Mouse (Mus musculus): ENCODE measurements around the gene Zfp26. TPM values are rescaled to one million over a fixed set of nuclear protein-coding genes. Genes with fewer than 3 reads are reported as not detected.

Zfp26 gene
- 14.4 and 14.9 TPM in 2 replicates for polyA plus RNA-seq (2012; rRNA removed)

DNA sequence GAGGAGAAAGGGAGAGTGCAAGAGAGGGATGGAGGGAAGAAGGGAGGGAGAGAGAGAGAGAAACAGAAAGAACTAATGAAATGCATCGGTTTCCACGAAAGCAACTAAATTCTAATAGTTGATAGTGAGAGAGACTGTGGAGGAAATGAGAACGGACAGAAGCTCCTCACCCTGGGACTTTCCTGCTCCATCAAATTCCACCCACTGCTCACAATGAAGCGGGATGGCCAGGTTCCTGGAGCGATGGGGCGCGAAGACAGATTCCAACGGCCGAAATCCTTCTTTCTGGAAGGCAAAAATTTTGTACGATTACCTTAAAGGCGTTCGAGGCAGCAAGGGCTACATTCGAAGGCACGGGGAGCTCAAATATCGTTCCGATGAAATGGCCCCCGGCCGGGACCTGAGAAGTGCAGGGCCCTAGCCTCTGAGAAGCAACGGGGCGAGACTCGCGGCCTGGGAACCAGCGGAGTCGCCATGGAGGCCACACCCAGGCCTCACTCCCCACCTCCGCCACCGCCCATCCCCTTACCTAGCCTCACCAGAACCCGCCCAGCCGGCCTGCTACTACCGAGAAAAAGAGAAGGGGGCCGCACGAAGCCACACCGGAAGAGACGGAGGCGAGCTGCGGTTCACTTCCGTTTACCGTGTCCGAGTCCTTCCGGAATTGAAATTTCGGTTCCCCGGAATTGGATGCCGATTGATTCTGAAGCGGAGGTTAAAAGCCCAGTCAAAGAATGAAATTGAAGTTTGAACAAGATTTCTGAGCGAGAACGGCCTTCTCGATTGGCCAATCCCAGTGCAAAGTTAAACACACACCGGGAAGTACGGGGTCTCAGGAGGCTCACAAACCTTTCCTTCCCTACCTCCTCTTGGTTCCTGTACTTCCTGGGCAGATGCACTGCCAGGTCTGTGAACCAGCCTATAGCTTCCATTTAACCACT is at the start of gene Zfp26:
TSS of gene Zfp26 (minus strand) at position 786 of the 941 bp plus-strand sequence.

DNA sequence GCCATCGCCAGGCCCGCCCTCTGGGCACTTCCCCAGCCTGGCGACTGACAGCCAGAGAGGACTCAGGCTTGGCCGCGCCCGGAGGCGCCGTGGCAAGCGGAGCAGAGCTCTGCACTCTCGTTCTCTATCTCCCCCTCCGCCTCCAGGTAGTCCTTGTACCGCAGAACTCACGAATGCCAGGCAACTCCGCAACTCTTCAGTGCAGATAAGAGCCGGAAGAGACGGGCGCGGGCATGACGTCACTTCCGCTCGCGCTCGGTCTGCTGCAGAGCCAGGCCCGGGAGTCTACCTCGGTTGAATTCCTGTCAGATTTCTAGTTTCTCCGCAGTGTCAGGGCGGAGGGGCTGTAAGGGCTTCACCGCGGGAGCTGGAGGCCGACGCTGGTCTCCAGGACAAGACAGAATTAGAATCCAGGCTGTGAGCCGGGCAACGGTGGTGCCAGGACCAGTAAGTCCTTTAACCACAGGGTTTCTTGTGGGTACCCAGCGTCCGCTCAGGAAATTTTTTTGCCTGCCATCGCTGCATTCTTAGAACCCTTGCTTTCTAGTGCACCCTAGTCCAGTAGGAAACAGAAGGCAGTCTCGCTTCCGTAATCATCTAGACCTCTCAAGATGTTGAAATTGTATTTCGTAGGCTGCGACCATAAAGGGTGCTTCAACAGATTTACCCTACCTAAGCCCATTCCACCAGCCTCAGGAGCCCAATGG is 32.7 kb upstream of the Zfp26 start, which contains the start of gene Zfp426:
TSS of gene Zfp426 (minus strand) at position 220 of the 707 bp plus-strand sequence.

DNA sequence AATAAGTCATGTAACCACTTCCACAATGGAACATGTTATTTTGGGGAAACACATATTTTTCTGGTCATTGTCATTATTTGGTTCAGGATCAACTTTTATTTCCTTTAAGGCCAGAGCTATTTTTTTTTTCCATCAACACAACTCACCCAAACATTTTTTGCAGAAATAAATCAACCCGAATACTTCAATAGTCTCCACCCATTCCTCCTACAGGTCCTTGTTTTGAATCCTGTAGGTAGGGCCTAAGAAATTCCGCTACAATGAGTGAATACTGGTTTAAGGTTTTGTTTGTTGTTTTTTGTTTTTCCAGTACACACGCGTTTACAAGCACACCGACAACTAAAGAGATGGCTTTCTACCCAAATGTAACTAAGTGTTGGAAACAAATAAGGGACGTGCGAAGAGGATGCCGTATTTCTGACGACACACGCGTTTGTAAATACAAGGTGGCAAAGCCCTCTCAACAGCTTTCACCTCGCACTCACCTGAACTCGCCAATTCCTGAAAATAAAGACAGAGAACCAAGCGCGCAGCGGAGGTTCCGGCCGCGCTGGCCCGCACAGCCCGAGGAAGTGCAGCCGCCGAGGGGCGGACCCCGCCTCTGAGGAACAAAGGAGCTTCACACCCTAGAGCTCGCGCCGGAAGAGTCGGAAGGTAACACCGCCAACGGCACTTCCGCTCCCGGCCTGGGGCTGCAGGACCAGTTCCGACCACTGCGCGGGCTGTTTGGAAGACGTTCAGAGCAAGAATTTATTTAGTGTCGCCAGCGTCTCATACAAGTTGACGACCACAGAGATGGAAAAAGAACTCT is 75.2 kb downstream of the Zfp26 start, which contains the start of gene Zfp560:
TSS of gene Zfp560 (minus strand) at position 646 of the 811 bp plus-strand sequence.

Other genes starting within 250 kb of the Zfp26 start
- gene Olfr871, start 248.0 kb downstream of the Zfp26 start, polyA plus RNA-seq (2012; rRNA removed) = not detected in 2 replicates
- gene Olfr872, start 223.0 kb downstream of the Zfp26 start, polyA plus RNA-seq (2012; rRNA removed) = not detected in 2 replicates
- not detected in 2 replicates for gene Olfr39, start 177.8 kb downstream of the Zfp26 start, polyA plus RNA-seq (2012; rRNA removed)
- not detected in 2 replicates for gene Olfr873, start 161.6 kb downstream of the Zfp26 start, polyA plus RNA-seq (2012; rRNA removed)
- gene Olfr18, start 124.1 kb downstream of the Zfp26 start, polyA plus RNA-seq (2012; rRNA removed) = 0.02 TPM in 1 of 2 replicates, not detected in the other
- 32.0 and 34.8 TPM in 2 replicates for gene Zfp560, start 75.0 kb downstream of the Zfp26 start, polyA plus RNA-seq (2012; rRNA removed)
- 23.7 and 27.0 TPM in 2 replicates for gene Zfp426, start 32.6 kb upstream of the Zfp26 start, polyA plus RNA-seq (2012; rRNA removed)
- gene Zfp266, start 61.3 kb upstream of the Zfp26 start, polyA plus RNA-seq (2012; rRNA removed) = 47.0 and 57.0 TPM in 2 replicates
- 23.8 and 24.6 TPM in 2 replicates for gene Zfp846, start 121.1 kb upstream of the Zfp26 start, polyA plus RNA-seq (2012; rRNA removed)
- 557 and 739 TPM in 2 replicates for gene Ubl5, start 182.7 kb upstream of the Zfp26 start, polyA plus RNA-seq (2012; rRNA removed)
- gene Fbxl12, start 184.6 kb upstream of the Zfp26 start, polyA plus RNA-seq (2012; rRNA removed) = 30.4 and 36.1 TPM in 2 replicates
- gene Pin1, start 191.9 kb upstream of the Zfp26 start, polyA plus RNA-seq (2012; rRNA removed) = 31.5 and 34.3 TPM in 2 replicates